Mouse (Mus musculus) urinary bladder, postnatal 0 days (tissue): ENCODE data around the gene Gm8653. TPM values are rescaled to one million over a fixed set of nuclear protein-coding genes. Genes with fewer than 3 reads are reported as not detected.

Experiments
- polyA plus RNA-seq: library from polyadenylated mRNA; unstranded; fragments of >200 nt; fragmentation: Nextera tagmentation; extraction: Ambion mirVana; gene quantifications from 2 replicates; pipeline ENCODE4 v1.2.1, GENCODE M21; 2015

Gm8653 gene
- not detected in 2 replicates for polyA plus RNA-seq

DNA sequence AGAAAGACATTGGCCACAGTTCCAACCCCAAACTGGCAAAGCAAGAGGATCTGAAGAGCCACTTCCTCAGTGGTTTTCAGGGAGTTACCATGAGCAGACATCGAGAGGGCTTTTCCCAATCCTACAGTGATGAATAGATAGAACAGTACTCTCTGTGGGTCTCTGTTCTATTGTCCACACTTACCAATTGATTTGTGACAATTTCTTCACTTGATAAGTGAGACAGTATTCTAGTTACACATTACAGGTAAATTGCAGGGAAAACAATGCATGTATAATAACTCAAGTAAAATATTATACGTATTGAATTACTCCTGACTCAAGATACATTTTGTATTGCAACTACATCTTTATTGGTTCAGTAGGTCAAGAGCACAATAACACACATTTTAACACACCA lies at the start of gene Gm8653:
Gm8653 (minus strand) TSS at position 101 of the 400 bp plus-strand sequence.

DNA sequence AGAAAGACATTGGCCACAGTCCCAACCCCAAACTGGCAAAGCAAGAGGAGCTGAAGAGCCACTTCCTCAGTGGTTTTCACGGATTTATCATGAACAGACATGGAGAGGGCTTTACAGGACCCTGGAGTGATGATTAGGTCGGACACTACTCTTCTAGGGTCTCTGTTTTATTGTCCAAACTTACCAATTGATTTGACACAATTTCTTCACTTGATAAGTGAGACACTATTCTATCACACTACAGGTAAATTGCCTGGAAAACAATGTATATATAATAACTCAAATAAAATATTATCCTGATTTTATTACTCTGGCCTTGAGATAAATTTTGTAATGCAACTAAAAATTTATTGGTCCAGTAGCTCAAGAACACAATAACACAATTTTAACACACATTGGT lies 28.3 kb upstream of the Gm8653 start, which contains the start of gene Gm8453:
Gm8453 (minus strand) TSS at position 101 of the 400 bp plus-strand sequence.

DNA sequence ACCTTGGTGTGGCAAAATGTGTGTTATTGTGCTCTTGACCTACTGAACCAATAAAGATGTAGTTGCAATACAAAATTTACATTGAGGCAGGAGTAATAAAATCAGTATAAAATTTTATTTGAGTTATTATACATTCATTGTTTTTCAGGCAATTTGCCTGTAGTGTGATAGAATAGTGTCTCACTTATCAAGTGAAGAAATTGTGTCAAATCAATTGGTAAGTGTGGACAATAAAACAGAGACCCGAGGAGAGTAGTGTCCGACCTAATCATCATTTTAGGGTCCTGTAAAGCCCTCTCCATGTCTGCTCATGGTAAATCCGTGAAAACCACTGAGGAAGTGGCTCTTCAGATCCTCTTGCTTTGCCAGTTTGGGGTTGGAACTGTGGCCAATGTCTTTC lies 12.0 kb downstream of the Gm8653 start, which contains the start of gene Vmn1r143:
Vmn1r143 (plus strand) TSS at position 301 of the 400 bp plus-strand sequence.

DNA sequence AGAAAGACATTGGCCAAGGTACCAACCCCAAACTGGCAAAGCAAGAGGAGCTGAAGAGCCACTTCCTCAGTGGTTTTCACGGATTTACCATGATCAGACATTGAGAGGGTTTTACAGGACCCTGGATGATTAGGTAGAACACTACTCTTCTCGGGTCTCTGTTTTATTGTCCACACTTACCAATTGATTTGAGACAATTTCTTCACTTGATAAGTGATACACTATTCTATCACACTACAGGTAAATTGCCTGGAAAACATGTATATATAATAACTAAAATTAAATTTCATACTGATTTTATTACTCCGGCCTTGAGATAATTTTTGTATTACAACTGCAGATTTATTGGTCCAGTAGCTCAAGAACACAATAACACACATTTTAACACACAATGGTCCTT lies 37.1 kb downstream of the Gm8653 start, which contains the start of gene Vmn1r142:
Vmn1r142 (minus strand) TSS at position 101 of the 400 bp plus-strand sequence.

Other genes starting within 250 kb of the Gm8653 start
- gene Vmn1r137, start 206.7 kb downstream of the Gm8653 start, polyA plus RNA-seq = not detected in 2 replicates
- gene Vmn1r138, start 172.4 kb downstream of the Gm8653 start, polyA plus RNA-seq = not detected in 2 replicates
- not detected in 2 replicates for gene Gm6176, start 145.0 kb downstream of the Gm8653 start, polyA plus RNA-seq
- not detected in 2 replicates for gene Vmn1r139, start 132.2 kb downstream of the Gm8653 start, polyA plus RNA-seq
- gene Gm16451, start 83.0 kb downstream of the Gm8653 start, polyA plus RNA-seq = not detected in 2 replicates
- gene Gm10666, start 66.5 kb downstream of the Gm8653 start, polyA plus RNA-seq = not detected in 2 replicates
- gene Vmn1r142, start 37.2 kb downstream of the Gm8653 start, polyA plus RNA-seq = not detected in 2 replicates
- gene Vmn1r143, start 11.9 kb downstream of the Gm8653 start, polyA plus RNA-seq = not detected in 2 replicates
- not detected in 2 replicates for gene Gm8453, start 28.2 kb upstream of the Gm8653 start, polyA plus RNA-seq
- not detected in 2 replicates for gene Gm4187, start 128.5 kb upstream of the Gm8653 start, polyA plus RNA-seq
- not detected in 2 replicates for gene Gm8660, start 169.8 kb upstream of the Gm8653 start, polyA plus RNA-seq
- not detected in 2 replicates for gene Vmn1r148, start 212.3 kb upstream of the Gm8653 start, polyA plus RNA-seq
- not detected in 2 replicates for gene Vmn1r149, start 237.0 kb upstream of the Gm8653 start, polyA plus RNA-seq